Mouse (Mus musculus) intestine, postnatal 0 days (tissue): ENCODE results near the gene Cops3. TPM values are rescaled to one million over a fixed set of nuclear protein-coding genes. Genes with fewer than 3 reads are reported as not detected.

Experiments
- ATAC-seq: fragments of 200-750 bp; cut with Nextera tagmentation; 2 replicates; pipeline ENCODE4 v1.8.0; 2017; ENCODE audit warnings: mild to moderate bottlenecking, moderate TSS enrichment, moderate library complexity
- H3K27ac ChIP-seq: fragments of 300-500 bp; sonication (generic); 2 replicates; pipeline ENCODE4 v1.5.1; 2014; ENCODE audit warnings: mild to moderate bottlenecking, low read depth, low read length, moderate library complexity
- H3K27me3 ChIP-seq: fragments of 300-500 bp; sonication (generic); replicated peaks from 2 replicates; pipeline ENCODE4 v1.6.1; 2014; ENCODE audit warnings: low read length, mixed read lengths; ENCODE audit not compliant: control insufficient read depth, insufficient read depth
- H3K36me3 ChIP-seq: fragments of 300-500 bp; sonication (generic); 2 replicates; pipeline ENCODE4 v1.6.1; 2014; ENCODE audit warnings: mild to moderate bottlenecking, moderate library complexity; ENCODE audit not compliant: control insufficient read depth, insufficient read depth
- H3K4me1 ChIP-seq: fragments of 300-500 bp; sonication (generic); replicated peaks from 2 replicates; pipeline ENCODE4 v1.6.1; 2014; ENCODE audit warnings: antibody characterized with exemption, low read length, mixed read lengths; ENCODE audit not compliant: control insufficient read depth, insufficient read depth
- H3K4me2 ChIP-seq: fragments of 300-500 bp; sonication (generic); replicated peaks from 2 replicates; pipeline ENCODE4 v1.6.1; 2014; ENCODE audit warnings: low read depth, mild to moderate bottlenecking, moderate library complexity
- H3K4me3 ChIP-seq: fragments of 300-500 bp; sonication (generic); 2 replicates; pipeline ENCODE4 v1.5.1; 2014; ENCODE audit warnings: low read depth, low read length
- H3K9ac ChIP-seq: fragments of 300-500 bp; sonication (generic); 2 replicates; pipeline ENCODE4 v1.6.1; 2014; ENCODE audit warnings: mild to moderate bottlenecking, low read depth, low read length
- H3K9me3 ChIP-seq: fragments of 300-500 bp; sonication (generic); 2 replicates; pipeline ENCODE4 v1.6.1; 2016; ENCODE audit warnings: mixed run types; ENCODE audit not compliant: control insufficient read depth
- CTCF ChIP-seq: sonication (generic); IDR thresholded peaks from 2 replicates; pipeline ENCODE4 v1.5.1; 2016; ENCODE audit warnings: low read depth, mild to moderate bottlenecking, control low read depth, antibody characterized with exemption, moderate library complexity
- WGBS: fragments of 180-500 bp; shearing (Covaris S2); extraction: QIAGEN DNeasy Blood & Tissue Kit; methylation state at CpG from one replicate; pipeline ENCODE4 v1.1.7; 2014; 5-methylcytosine and 5-hydroxymethylcytosine counted together
- polyA plus RNA-seq: library from polyadenylated mRNA; unstranded; fragments of >200 nt; fragmentation: Nextera tagmentation; extraction: Ambion mirVana; gene quantifications from 2 replicates; pipeline ENCODE4 v1.2.1, GENCODE M21; 2015

Cops3 gene
- polyA plus RNA-seq, 1 experiment from 2014 or later = 85.6 TPM

GRCm38 (mm10) chr11:59777259-59777658, 62.4 kb downstream of the Cops3 start:
- Histone ChIP-seq H3K9ac (no peak overlapping the region), H3K36me3 (peaks cover 41% of the 10 kb centered on the region), H3K4me3 (no peak overlapping the region), H3K9me3 (no peaks in the 10 kb centered on the region), H3K4me2 (no peak overlapping the region), H3K27ac (no peak overlapping the region), H3K4me1 (no peaks in the 10 kb centered on the region), H3K27me3 (no peaks in the 10 kb centered on the region)
- WGBS = 83% methylated on average over 5 of the region's 5 CpGs
- TF ChIP-seq CTCF = no peak
- no peak for ATAC-seq

GRCm38 (mm10) chr11:59775435-59776148, 64.0 kb downstream of the Cops3 start:
- peak; percentile 42 for TF ChIP-seq CTCF
- no peak for ATAC-seq
- no peak overlapping the region for H3K27ac ChIP-seq
- H3K4me3 ChIP-seq = no peak overlapping the region
- WGBS = 92% methylated on average over 13 of the region's 13 CpGs
- no peak overlapping the region for H3K4me2 ChIP-seq
- no peak overlapping the region for H3K9ac ChIP-seq
- peaks cover 57% of the 10 kb centered on the region for H3K36me3 ChIP-seq
- no peaks in the 10 kb centered on the region for H3K4me1 ChIP-seq
- no peaks in the 10 kb centered on the region for H3K27me3 ChIP-seq
- H3K9me3 ChIP-seq = no peaks in the 10 kb centered on the region

GRCm38 (mm10) chr11:59774522-59774921, 65.1 kb downstream of the Cops3 start:
- H3K9me3 ChIP-seq = no peaks in the 10 kb centered on the region
- H3K9ac ChIP-seq = no peak overlapping the region
- no peaks in the 10 kb centered on the region for H3K4me1 ChIP-seq
- 69% methylated on average over 4 of the region's 4 CpGs for WGBS
- H3K4me3 ChIP-seq = no peak overlapping the region
- no peak for TF ChIP-seq CTCF
- no peak for ATAC-seq
- H3K4me2 ChIP-seq = no peak overlapping the region
- H3K36me3 ChIP-seq = peaks cover 67% of the 10 kb centered on the region
- H3K27ac ChIP-seq = no peak overlapping the region
- H3K27me3 ChIP-seq = no peaks in the 10 kb centered on the region

GRCm38 (mm10) chr11:59772902-59773301, 66.7 kb downstream of the Cops3 start:
- TF ChIP-seq CTCF = no peak
- Histone ChIP-seq H3K27me3 (no peaks in the 10 kb centered on the region), H3K27ac (no peak overlapping the region), H3K4me3 (no peak overlapping the region), H3K4me2 (no peak overlapping the region), H3K36me3 (peaks cover 83% of the 10 kb centered on the region), H3K9ac (no peak overlapping the region), H3K9me3 (no peaks in the 10 kb centered on the region), H3K4me1 (no peaks in the 10 kb centered on the region)
- WGBS = 90% methylated on average over 4 of the region's 4 CpGs
- ATAC-seq = no peak

GRCm38 (mm10) chr11:59772291-59772690, 67.3 kb downstream of the Cops3 start:
- no peak overlapping the region for H3K4me2 ChIP-seq
- WGBS = 90% methylated on average over 2 of the region's 2 CpGs

GRCm38 (mm10) chr11:59770753-59771152, 68.9 kb downstream of the Cops3 start:
- H3K4me2 ChIP-seq = no peak overlapping the region
- no peak for TF ChIP-seq CTCF
- no peaks in the 10 kb centered on the region for H3K27me3 ChIP-seq
- H3K9me3 ChIP-seq = no peaks in the 10 kb centered on the region
- no peak overlapping the region for H3K9ac ChIP-seq
- H3K27ac ChIP-seq = no peak overlapping the region
- no peaks in the 10 kb centered on the region for H3K4me1 ChIP-seq
- ATAC-seq = no peak
- no peak overlapping the region for H3K4me3 ChIP-seq
- H3K36me3 ChIP-seq = peaks cover 89% of the 10 kb centered on the region
- 86% methylated on average over 7 of the region's 7 CpGs for WGBS

More at GRCm38 (mm10) chr11:59772291-59772690, 67.3 kb downstream of the Cops3 start:
- no peak overlapping the region for H3K27ac ChIP-seq
- no peak overlapping the region for H3K4me3 ChIP-seq
- no peaks in the 10 kb centered on the region for H3K4me1 ChIP-seq
- no peaks in the 10 kb centered on the region for H3K27me3 ChIP-seq
- no peaks in the 10 kb centered on the region for H3K9me3 ChIP-seq
- peaks cover 89% of the 10 kb centered on the region for H3K36me3 ChIP-seq
- no peak overlapping the region for H3K9ac ChIP-seq
- no peak for TF ChIP-seq CTCF
- no peak for ATAC-seq

- 88% methylated on average over 6 of the region's 6 CpGs for WGBS
These were observed 69.9 kb downstream of the Cops3 start for GRCm38 (mm10) chr11:59769738-59770137.

More at GRCm38 (mm10) chr11:59769738-59770137, 69.9 kb downstream of the Cops3 start:
- ATAC-seq = no peak
- H3K27me3 ChIP-seq = no peaks in the 10 kb centered on the region
- no peak overlapping the region for H3K27ac ChIP-seq
- no peaks in the 10 kb centered on the region for H3K4me1 ChIP-seq
- no peak overlapping the region for H3K4me3 ChIP-seq
- H3K9ac ChIP-seq = no peak overlapping the region
- H3K36me3 ChIP-seq = peaks cover 92% of the 10 kb centered on the region
- no peak overlapping the region for H3K4me2 ChIP-seq
- TF ChIP-seq CTCF = no peak
- H3K9me3 ChIP-seq = no peaks in the 10 kb centered on the region
